Comparison of ENCODE assay signal across 10 mouse cellular contexts in the genomic region with DNA sequence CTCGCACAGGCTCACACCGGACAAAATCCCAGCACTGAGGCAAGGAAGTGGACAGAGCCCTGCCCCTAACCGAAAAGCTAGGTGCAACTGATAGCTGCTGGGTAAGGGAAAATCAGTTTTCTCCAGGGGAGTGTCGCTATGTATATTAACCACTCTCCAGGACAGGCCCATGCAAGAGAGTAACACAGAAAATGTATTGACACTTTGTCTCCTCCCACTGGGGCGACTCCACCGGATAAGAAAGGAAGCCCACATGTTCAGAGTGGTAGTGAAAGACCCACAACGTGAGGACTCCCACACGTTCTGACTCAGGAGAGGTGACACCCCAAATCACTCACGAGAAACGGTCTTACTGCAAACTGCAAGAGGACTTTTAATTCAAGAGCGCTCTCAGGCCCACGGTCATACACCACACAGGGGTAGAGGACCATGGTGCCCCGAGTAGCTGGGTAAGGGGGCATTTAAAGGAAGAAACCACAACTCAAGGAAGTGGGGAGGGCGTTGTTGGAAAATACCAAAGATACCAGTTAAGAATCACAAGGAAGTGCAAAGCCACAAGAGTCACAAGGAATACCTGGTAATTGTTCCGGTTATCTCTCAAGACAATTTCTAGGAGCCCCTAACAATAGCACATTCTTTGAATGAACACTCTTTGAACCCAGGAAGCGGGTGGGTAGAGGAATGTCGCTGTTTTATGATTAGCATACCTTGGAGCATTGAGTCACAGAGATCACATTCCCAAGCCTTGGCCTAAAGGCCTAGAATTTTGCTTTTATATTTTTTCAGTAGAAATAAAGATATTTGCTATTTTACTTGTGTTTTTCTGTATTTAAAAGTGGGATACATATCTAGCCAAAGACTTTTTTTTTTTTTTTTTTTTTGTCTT. TPM values are rescaled to one million over a fixed set of nuclear protein-coding genes. Genes with fewer than 3 reads are reported as not detected.
DNase-seq lines count a peak whose midpoint lies in the region; ATAC-seq and TF ChIP-seq lines count a peak whose summit lies in the region.
"Not testable (repeated sequence)": the region's sequence is repeated elsewhere in the genome, so short reads cannot be mapped to it uniquely, and the experiment has no call there.
"Had no signal": no experiment of that assay in that cellular context is flagged by ENCODE, and none has a peak within 500 bp of the region (broad histone marks: within the 10 kb centered on the region; RNA-seq: fewer than 3 reads in every experiment).

No protein-coding gene starts in this region.

- H3K36me3 ChIP-seq in forebrain, embryonic 15.5 days; hindbrain, embryonic 12.5 days; kidney, embryonic 16.5 days (ENCODE audit: insufficient read depth, low read length); liver, embryonic 16.5 days (ENCODE audit: control insufficient read depth, insufficient read depth); midbrain, postnatal 0 days (ENCODE audit: insufficient read depth, low read length); thymus, adult 2 months (ENCODE audit: control insufficient read depth, insufficient read depth, low read length): not testable (repeated sequence)

- peak overlapping the region; percentile 83 for H3K4me2 ChIP-seq in forebrain, embryonic 15.5 days (replicated peaks)
- H3K4me2 ChIP-seq in hindbrain, embryonic 12.5 days (replicated peaks) = peak overlapping the region; percentile 79
- peak overlapping the region; percentile 68 for H3K4me2 ChIP-seq in kidney, embryonic 16.5 days (replicated peaks; ENCODE audit: low read depth, low read length)
- H3K4me2 ChIP-seq in liver, embryonic 16.5 days (ENCODE audit: low read depth, low read length) = peak overlapping the region; percentile 70
- peak overlapping the region; percentile 80 for H3K4me2 ChIP-seq in midbrain, postnatal 0 days (ENCODE audit: low read depth, low read length, poor library complexity, severe bottlenecking)

- DNase-seq in CD8-positive naive resting alpha-beta T cell, adult 2 months (ENCODE audit: low read depth in 2 of 2, low spot score in 2 of 2) = peak; percentile 23 to 30
- DNase-seq in cerebellum, adult 9-10 months = peak; percentile 17
- DNase-seq in midbrain, postnatal 0 days (ENCODE audit: low spot score) = not testable (repeated sequence)
- peak; percentile 11 for DNase-seq in thymus, adult 2 months

- H3K4me3 ChIP-seq in forebrain, embryonic 15.5 days = peak overlapping the region; percentile 71
- H3K4me3 ChIP-seq in hindbrain, embryonic 12.5 days = peak overlapping the region; percentile 55; the same call in 1 of the 2 replicates
- peak overlapping the region; percentile 71 for H3K4me3 ChIP-seq in kidney, embryonic 16.5 days (ENCODE audit: low read length)
- peak overlapping the region; percentile 72 for H3K4me3 ChIP-seq in liver, embryonic 16.5 days (ENCODE audit: low read depth, low read length)
- H3K4me3 ChIP-seq in midbrain, postnatal 0 days (ENCODE audit: low read depth, low read length) = peak overlapping the region; percentile 58
- H3K4me3 ChIP-seq in thymus, adult 2 months (ENCODE audit: control insufficient read depth, insufficient read depth, low read length) = peak overlapping the region; percentile 58

- not testable (repeated sequence) for H3K4me1 ChIP-seq in forebrain, embryonic 15.5 days; hindbrain, embryonic 12.5 days; kidney, embryonic 16.5 days (ENCODE audit: insufficient read depth, low read length); liver, embryonic 16.5 days (ENCODE audit: control insufficient read depth, low read depth, low read length); midbrain, postnatal 0 days (ENCODE audit: insufficient read depth, low read length); thymus, adult 2 months (replicated peaks; ENCODE audit: control insufficient read depth, insufficient read depth, low read length)

- TF ChIP-seq POLR2A in thymus, adult 2 months (IDR thresholded peaks at IDR 0.05; ENCODE audit: control insufficient read depth, extremely low read depth, insufficient read depth, low read length, poor library complexity) = not testable (repeated sequence)

- WGBS in forebrain, embryonic 15.5 days = 87% methylated on average over 17 of the region's 17 CpGs
- 86% methylated on average over 17 of the region's 17 CpGs for WGBS in hindbrain, embryonic 12.5 days
- WGBS in kidney, embryonic 16.5 days = 79% methylated on average over 17 of the region's 17 CpGs
- WGBS in liver, embryonic 16.5 days (ENCODE audit: insufficient replicate concordance) = 61% methylated on average over 17 of the region's 17 CpGs
- whole genome bisulfite sequencing in midbrain, postnatal 0 days = 87% methylated on average over 17 of the region's 17 CpGs
- 48% methylated on average over 17 of the region's 17 CpGs for WGBS in thymus, adult 2 months

- H3K27me3 ChIP-seq in forebrain, embryonic 15.5 days; hindbrain, embryonic 12.5 days; kidney, embryonic 16.5 days (ENCODE audit: insufficient read depth, low read length); liver, embryonic 16.5 days (ENCODE audit: control insufficient read depth, insufficient read depth, low read depth, low read length); midbrain, postnatal 0 days (ENCODE audit: insufficient read depth, low read length); thymus, adult 2 months (ENCODE audit: control insufficient read depth, insufficient read depth, low read length): not testable (repeated sequence)

- H3K9me3 ChIP-seq in forebrain, embryonic 15.5 days; hindbrain, embryonic 12.5 days (replicated peaks); kidney, embryonic 16.5 days (ENCODE audit: low read length); liver, embryonic 16.5 days (replicated peaks; ENCODE audit: control insufficient read depth, low read length); midbrain, postnatal 0 days (ENCODE audit: low read length): not testable (repeated sequence)

- H3K9ac ChIP-seq in forebrain, embryonic 15.5 days (replicated peaks); hindbrain, embryonic 12.5 days; liver, embryonic 16.5 days (ENCODE audit: low read depth, low read length): not testable (repeated sequence)
- H3K9ac ChIP-seq in kidney, embryonic 16.5 days (replicated peaks; ENCODE audit: low read length) = peak overlapping the region; percentile 84; the same call in 1 of the 2 replicates
- H3K9ac ChIP-seq in midbrain, postnatal 0 days (replicated peaks; ENCODE audit: low read length, poor library complexity, severe bottlenecking) = peak overlapping the region; percentile 70; the same call in 1 of the 2 replicates

- not testable (repeated sequence) for H3K27ac ChIP-seq in forebrain, embryonic 15.5 days (replicated peaks); hindbrain, embryonic 12.5 days; kidney, embryonic 16.5 days (ENCODE audit: low read length); liver, embryonic 16.5 days (ENCODE audit: low read length); midbrain, postnatal 0 days (ENCODE audit: low read depth, low read length)
- H3K27ac ChIP-seq in thymus, adult 2 months (ENCODE audit: control insufficient read depth, insufficient read depth, low read length) = peak overlapping the region; percentile 13; the same call in 1 of the 2 replicates

- TF ChIP-seq CTCF in midbrain, postnatal 0 days (IDR thresholded peaks at IDR 0.05); thymus, adult 2 months (IDR thresholded peaks at IDR 0.05; ENCODE audit: borderline replicate concordance, control insufficient read depth, extremely low read depth, insufficient read depth, low read length, poor library complexity): not testable (repeated sequence)

- ATAC-seq in forebrain, embryonic 15.5 days (replicated peaks); hindbrain, embryonic 12.5 days (ENCODE audit: low FRiP score); kidney, embryonic 16.5 days (ENCODE audit: low FRiP score, low TSS enrichment); liver, embryonic 16.5 days (ENCODE audit: low read depth); midbrain, postnatal 0 days (ENCODE audit: low FRiP score): not testable (repeated sequence)

RNA-seq across cellular contexts. Expression of a gene that starts 44.0 kb away (rescaled TPM):
- not detected in 2 replicates for polyA plus RNA-seq in forebrain, embryonic 15.5 days (2015; fragmentation: Nextera tagmentation; extraction: Ambion mirVana)
- polyA plus RNA-seq in hindbrain, embryonic 12.5 days (2016; fragmentation: Nextera tagmentation; extraction: Ambion mirVana) = 0.13 TPM in 1 of 2 replicates, not detected in the other
- not detected in 2 replicates for polyA plus RNA-seq in kidney, embryonic 16.5 days (2015; fragmentation: Nextera tagmentation; extraction: Ambion mirVana)
- polyA plus RNA-seq in liver, embryonic 16.5 days (2015; fragmentation: Nextera tagmentation; extraction: Ambion mirVana) = not detected in 2 replicates
- not detected in 2 replicates for total RNA-seq in midbrain, postnatal 0 days (2014; rRNA removed)
- 0.16 TPM in 1 of 2 replicates, not detected in the other for polyA plus RNA-seq in midbrain, postnatal 0 days (2015; fragmentation: Nextera tagmentation; extraction: Ambion mirVana)
- polyA plus RNA-seq in thymus, adult 2 months (2012; rRNA removed) = 0.16 and 0.37 TPM in 2 replicates
- total RNA-seq: heart, postnatal 36 days had no signal
- polyA plus RNA-seq: brain, embryonic 14.5 days had no signal

RNA-seq across cellular contexts. Expression of a gene that starts 59.5 kb away (rescaled TPM):
- 18.9 and 20.6 TPM in 2 replicates for polyA plus RNA-seq in forebrain, embryonic 15.5 days (2015; fragmentation: Nextera tagmentation; extraction: Ambion mirVana)
- polyA plus RNA-seq in hindbrain, embryonic 12.5 days (2016; fragmentation: Nextera tagmentation; extraction: Ambion mirVana) = 22.6 and 23.5 TPM in 2 replicates
- 41.3 and 45.0 TPM in 2 replicates for polyA plus RNA-seq in kidney, embryonic 16.5 days (2015; fragmentation: Nextera tagmentation; extraction: Ambion mirVana)
- polyA plus RNA-seq in liver, embryonic 16.5 days (2015; fragmentation: Nextera tagmentation; extraction: Ambion mirVana) = 18.3 and 19.1 TPM in 2 replicates
- total RNA-seq in midbrain, postnatal 0 days (2014; rRNA removed) = 15.3 and 17.4 TPM in 2 replicates
- 15.8 and 16.7 TPM in 2 replicates for polyA plus RNA-seq in midbrain, postnatal 0 days (2015; fragmentation: Nextera tagmentation; extraction: Ambion mirVana)
- polyA plus RNA-seq in thymus, adult 2 months (2012; rRNA removed) = 78.4 and 83.9 TPM in 2 replicates
